Mouse (Mus musculus) forebrain, embryonic 16.5 days (tissue): ENCODE results near the gene Tacr2. TPM values are rescaled to one million over a fixed set of nuclear protein-coding genes. Genes with fewer than 3 reads are reported as not detected.

ENCODE experiments used
- ATAC-seq: fragments of 200-750 bp; cut with Nextera tagmentation; 2 replicates; pipeline ENCODE4 v1.8.0; 2017; ENCODE audit warnings: mild to moderate bottlenecking, moderate library complexity
- H3K27ac ChIP-seq: fragments of 300-500 bp; sonication (generic); 2 replicates; pipeline ENCODE4 v1.5.1; 2014; ENCODE audit warnings: low read length, control low read depth
- H3K27me3 ChIP-seq: fragments of 300-500 bp; sonication (generic); replicated peaks from 2 replicates; pipeline ENCODE4 v1.6.1; 2014; ENCODE audit warnings: low read length; ENCODE audit not compliant: control insufficient read depth, insufficient read depth
- H3K36me3 ChIP-seq: fragments of 300-500 bp; sonication (generic); 2 replicates; pipeline ENCODE4 v1.6.1; 2014; ENCODE audit not compliant: control insufficient read depth, insufficient read depth
- H3K4me1 ChIP-seq: fragments of 300-500 bp; sonication (generic); replicated peaks from 2 replicates; pipeline ENCODE4 v1.6.1; 2014; ENCODE audit warnings: low read length; ENCODE audit not compliant: control insufficient read depth, insufficient read depth
- H3K4me2 ChIP-seq: fragments of 300-500 bp; sonication (generic); 2 replicates; pipeline ENCODE4 v1.6.1; 2014; ENCODE audit warnings: mild to moderate bottlenecking, low read length, control low read depth
- H3K4me3 ChIP-seq: fragments of 300-500 bp; sonication (generic); replicated peaks from 2 replicates; pipeline ENCODE4 v1.5.1; 2014; ENCODE audit warnings: mild to moderate bottlenecking, low read length, control low read depth
- H3K9ac ChIP-seq: fragments of 300-500 bp; sonication (generic); replicated peaks from 2 replicates; pipeline ENCODE4 v1.6.1; 2014; ENCODE audit warnings: low read depth, low read length, control low read depth
- H3K9me3 ChIP-seq: fragments of 300-500 bp; sonication (generic); 2 replicates; pipeline ENCODE4 v1.6.1; 2016; ENCODE audit warnings: low read length; ENCODE audit not compliant: control insufficient read depth
- WGBS: fragments of 180-500 bp; shearing (Covaris S2); extraction: QIAGEN DNeasy Blood & Tissue Kit; methylation state at CpG from one replicate; pipeline ENCODE4 v1.1.7; 2014; 5-methylcytosine and 5-hydroxymethylcytosine counted together
- polyA plus RNA-seq: library from polyadenylated mRNA; unstranded; fragments of >200 nt; fragmentation: Nextera tagmentation; extraction: Ambion mirVana; gene quantifications from 2 replicates; pipeline ENCODE4 v1.2.1, GENCODE M21; 2015

The Tacr2 gene
- polyA plus RNA-seq, 1 experiment from 2014 or later, result not detected

DNA sequence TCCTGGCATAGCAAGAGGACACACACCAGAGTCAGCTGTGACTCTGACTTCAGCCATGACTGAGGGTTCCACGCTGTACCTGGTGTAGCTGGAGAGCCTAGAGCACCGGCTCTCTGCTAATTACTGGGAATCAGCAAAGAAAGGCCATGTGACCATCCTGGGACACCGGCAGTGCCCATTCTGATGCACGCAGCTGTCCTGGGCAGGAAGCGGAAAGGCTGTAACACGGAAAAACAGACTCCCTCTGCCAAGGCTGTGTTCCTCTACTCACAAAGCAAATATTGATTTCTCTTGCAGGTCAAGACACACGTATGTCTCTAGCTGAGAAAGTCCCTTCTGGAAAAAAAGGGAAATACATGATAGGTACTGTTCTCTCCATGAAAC, 33.5 kb upstream of the Tacr2 start:
- Histone ChIP-seq H3K4me1 (no peaks in the 10 kb centered on the region), H3K9me3 (no peaks in the 10 kb centered on the region), H3K27me3 (no peaks in the 10 kb centered on the region), H3K27ac (no peak overlapping the region), H3K36me3 (no peaks in the 10 kb centered on the region), H3K4me2 (no peak overlapping the region), H3K9ac (no peak overlapping the region), H3K4me3 (no peak overlapping the region)
- ATAC-seq, result no peak
- WGBS, result 68% methylated on average over 7 of the region's 7 CpGs

DNA sequence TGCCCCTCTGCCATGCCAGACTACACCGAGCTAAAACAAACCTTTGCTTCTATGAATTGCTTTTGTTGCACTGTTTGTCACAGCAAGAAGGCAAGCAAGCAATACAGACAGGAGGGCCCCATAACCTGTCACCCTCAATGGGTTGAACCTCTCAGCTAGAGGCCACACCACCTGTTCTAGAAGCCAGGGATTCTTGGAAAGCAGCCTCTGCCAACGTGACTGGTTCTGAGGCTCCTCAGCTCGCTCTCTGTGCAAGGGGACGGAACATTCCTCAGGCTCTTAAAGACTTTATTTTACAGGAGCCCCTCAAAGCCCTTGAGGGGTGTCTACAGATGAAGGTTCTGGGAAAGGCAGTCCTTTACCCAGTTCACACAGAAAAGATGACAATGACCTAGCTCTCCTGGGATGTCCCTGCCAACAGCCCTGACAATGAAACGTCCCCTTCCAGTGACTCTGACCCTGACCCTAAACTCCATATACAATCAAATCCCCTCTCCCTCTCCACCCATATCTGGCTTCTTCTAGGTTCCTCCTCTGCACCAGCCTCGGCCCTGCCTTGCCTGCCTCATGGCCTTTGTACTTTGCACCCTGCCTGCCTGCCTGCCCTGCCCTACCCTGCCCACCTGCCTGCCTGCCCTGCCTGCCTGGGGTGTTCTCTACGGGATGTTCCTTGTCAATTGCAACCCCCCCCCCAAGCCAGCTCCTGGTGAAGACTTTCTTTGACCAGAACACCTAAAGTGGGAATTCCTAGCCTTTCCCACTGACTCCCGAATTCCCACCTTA, 31.3 kb upstream of the Tacr2 start:
- ATAC-seq, result no peak
- H3K9ac ChIP-seq, result no peak overlapping the region
- no peaks in the 10 kb centered on the region for H3K27me3 ChIP-seq
- H3K9me3 ChIP-seq, result no peaks in the 10 kb centered on the region
- H3K4me3 ChIP-seq, result no peak overlapping the region
- no peaks in the 10 kb centered on the region for H3K4me1 ChIP-seq
- H3K4me2 ChIP-seq, result no peak overlapping the region
- H3K27ac ChIP-seq, result no peak overlapping the region
- H3K36me3 ChIP-seq, result no peaks in the 10 kb centered on the region
- WGBS, result 73% methylated on average over 8 of the region's 8 CpGs

DNA sequence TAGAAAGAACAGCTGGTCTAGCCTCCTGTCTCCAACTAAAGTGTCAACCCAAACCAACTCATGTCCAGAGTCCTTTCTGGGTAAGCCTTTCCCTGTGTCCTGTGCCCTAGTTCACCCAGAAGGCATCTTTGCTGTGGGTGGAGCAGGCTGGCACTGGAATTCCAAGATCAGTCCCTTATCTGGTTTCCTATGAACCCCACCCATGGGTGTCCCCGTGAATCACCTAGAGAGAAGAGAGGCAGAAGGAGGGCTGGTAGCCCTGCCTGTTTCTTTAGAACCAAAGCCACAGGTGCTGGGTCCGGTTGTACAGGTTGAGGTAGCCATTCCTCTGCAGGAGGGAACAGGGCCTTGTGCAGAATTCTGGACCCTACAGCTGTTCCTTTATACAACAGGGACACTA, 30.6 kb upstream of the Tacr2 start:
- Histone ChIP-seq H3K4me2 (no peak overlapping the region), H3K9ac (no peak overlapping the region), H3K9me3 (no peaks in the 10 kb centered on the region), H3K4me1 (no peaks in the 10 kb centered on the region), H3K36me3 (no peaks in the 10 kb centered on the region), H3K4me3 (no peak overlapping the region), H3K27ac (no peak overlapping the region), H3K27me3 (no peaks in the 10 kb centered on the region)
- ATAC-seq, result no peak
- 97% methylated on average over 2 of the region's 2 CpGs for WGBS

DNA sequence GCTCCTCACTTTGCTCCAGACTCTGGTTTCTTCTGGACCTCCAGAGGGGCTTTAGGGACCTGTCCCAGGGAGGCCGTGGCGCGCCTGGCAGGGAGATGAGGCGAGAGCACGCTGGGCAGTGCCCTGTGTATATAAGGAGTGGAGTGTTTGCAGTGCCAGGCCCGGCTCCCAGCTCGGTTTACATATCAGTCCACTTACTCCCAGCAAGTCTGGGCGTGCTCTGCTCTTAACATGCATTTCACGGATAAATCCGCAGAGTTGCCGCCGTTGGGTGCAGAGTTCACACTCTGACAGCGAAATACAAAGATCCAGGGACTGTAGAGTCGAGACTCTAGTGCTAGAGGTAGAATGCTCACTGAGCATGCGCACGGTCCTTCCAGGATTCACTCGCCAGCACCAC, 29.5 kb upstream of the Tacr2 start:
- no peaks in the 10 kb centered on the region for H3K9me3 ChIP-seq
- no peak overlapping the region for H3K9ac ChIP-seq
- ATAC-seq, result no peak
- H3K27ac ChIP-seq, result no peak overlapping the region
- H3K27me3 ChIP-seq, result no peaks in the 10 kb centered on the region
- H3K4me3 ChIP-seq, result no peak overlapping the region
- H3K4me2 ChIP-seq, result no peak overlapping the region
- no peaks in the 10 kb centered on the region for H3K4me1 ChIP-seq
- no peaks in the 10 kb centered on the region for H3K36me3 ChIP-seq
- 83% methylated on average over 17 of the region's 17 CpGs for WGBS

DNA sequence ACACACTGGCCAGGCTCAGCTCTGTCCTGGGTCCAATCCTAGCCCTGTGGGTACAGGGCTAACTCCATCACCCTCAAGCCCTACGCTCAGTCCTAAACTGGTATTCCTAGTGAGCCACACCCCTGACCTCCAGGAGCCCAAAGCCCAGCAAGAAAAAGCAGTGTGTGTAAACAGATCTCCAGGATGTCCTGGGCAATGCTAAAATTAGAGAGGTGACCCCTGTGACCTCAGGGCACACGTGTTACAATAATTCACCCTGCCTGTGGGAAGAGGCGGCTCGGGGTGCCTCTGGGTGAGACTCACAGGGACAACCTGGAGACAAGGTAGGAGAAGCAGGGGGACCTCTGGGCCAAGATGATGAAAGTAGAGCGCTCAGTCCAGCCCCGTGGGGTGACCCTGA, 28.0 kb upstream of the Tacr2 start:
- no peaks in the 10 kb centered on the region for H3K36me3 ChIP-seq
- H3K4me1 ChIP-seq, result no peaks in the 10 kb centered on the region
- H3K9me3 ChIP-seq, result no peaks in the 10 kb centered on the region
- H3K27me3 ChIP-seq, result no peaks in the 10 kb centered on the region
- 80% methylated on average over 6 of the region's 6 CpGs for WGBS
- no peak overlapping the region for H3K4me3 ChIP-seq
- no peak for ATAC-seq
- H3K9ac ChIP-seq, result no peak overlapping the region
- no peak overlapping the region for H3K4me2 ChIP-seq
- H3K27ac ChIP-seq, result no peak overlapping the region

DNA sequence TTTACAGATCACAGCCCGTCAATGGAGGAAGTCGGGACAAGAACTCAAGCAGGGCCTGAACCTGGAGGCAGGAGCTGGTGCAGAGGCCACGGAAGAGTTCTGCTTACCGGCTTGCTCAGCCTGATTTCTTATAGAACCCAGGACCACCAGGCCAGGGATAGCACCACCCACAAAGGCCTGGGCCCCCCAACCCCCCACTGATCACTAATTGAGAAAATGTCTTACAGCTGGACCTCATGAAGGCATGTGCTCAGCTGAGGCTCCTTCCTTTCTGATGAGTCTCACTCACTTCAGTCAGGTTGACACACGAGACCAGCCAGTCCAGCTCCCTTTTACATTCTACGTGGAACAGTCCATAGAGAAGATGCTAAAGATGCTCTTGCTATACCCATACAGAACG, 26.4 kb upstream of the Tacr2 start:
- Histone ChIP-seq H3K9ac (no peak overlapping the region), H3K36me3 (no peaks in the 10 kb centered on the region), H3K9me3 (no peaks in the 10 kb centered on the region), H3K4me2 (no peak overlapping the region), H3K4me1 (peaks cover 7% of the 10 kb centered on the region), H3K27ac (no peak overlapping the region), H3K27me3 (no peaks in the 10 kb centered on the region), H3K4me3 (no peak overlapping the region)
- WGBS, result 76% methylated on average over 7 of the region's 7 CpGs
- ATAC-seq, result no peak

DNA sequence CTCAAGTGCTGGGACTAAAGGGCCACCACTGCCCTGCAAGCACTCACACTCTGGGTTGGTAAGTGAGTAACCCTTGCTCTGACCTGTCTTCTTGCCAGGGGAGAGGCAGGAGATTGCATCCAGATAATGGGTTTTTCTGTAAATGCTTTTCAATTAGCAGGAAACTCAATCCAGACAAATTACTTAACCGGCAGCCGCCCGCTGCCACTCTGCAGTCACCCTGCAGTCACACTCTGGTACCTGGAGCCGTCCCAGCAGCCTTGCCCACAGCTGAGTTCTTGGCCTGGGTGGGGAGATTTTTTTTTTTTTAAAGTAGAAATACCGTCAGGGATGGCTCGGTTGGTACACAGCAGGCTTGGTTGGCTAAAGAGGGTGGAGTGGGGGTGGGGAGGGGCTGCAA, 24.1 kb upstream of the Tacr2 start:
- peaks cover 10% of the 10 kb centered on the region for H3K4me1 ChIP-seq
- H3K9ac ChIP-seq, result no peak overlapping the region
- H3K4me3 ChIP-seq, result no peak overlapping the region
- no peak overlapping the region for H3K4me2 ChIP-seq
- no peaks in the 10 kb centered on the region for H3K9me3 ChIP-seq
- 39% methylated on average over 6 of the region's 6 CpGs for WGBS
- no peak for ATAC-seq
- no peaks in the 10 kb centered on the region for H3K36me3 ChIP-seq
- H3K27ac ChIP-seq, result no peak overlapping the region
- no peaks in the 10 kb centered on the region; the same call in 1 of the 2 replicates for H3K27me3 ChIP-seq

DNA sequence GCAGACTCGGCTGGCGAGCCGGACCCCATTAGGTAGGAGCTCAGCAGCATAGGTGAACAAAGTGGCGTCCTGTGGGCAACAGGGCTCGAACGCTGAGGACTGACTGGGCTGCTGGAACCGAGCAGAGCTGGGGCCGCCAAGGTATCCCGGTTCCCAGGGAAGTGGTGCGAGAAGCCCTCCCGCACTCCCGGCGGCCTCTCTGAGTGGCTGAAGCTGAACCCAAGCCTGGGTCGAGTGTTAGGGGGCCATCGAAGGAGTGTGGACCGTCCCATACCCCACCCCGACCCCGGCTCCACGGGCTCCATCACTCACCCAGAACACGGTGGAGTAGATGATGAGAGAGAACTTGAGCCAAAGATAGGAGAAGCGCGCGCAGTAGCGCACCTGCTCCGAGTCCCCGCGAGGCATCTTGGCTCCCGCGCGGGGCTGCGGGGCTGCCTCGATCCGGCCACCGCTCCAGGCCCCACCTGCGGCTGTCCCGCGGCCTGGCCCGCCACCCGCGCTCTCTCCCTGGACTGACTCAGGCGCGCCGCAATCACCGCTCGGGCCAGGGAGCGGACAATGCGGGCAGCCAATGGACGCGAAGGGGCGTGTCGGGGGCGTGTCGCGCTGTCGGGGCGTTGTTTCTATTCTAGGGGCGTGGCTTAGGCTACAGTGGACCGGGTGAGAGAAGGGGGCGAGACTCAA, 21.4 kb upstream of the Tacr2 start, which contains the start of gene Tspan15:
Gene Tspan15 (minus strand): TSS at position 544 of the 687 bp plus-strand sequence.
- peak; percentile 97 for ATAC-seq
- no peaks in the 10 kb centered on the region; the same call in 1 of the 2 replicates for H3K27me3 ChIP-seq
- under 1% methylated on average over 57 of the region's 59 CpGs for WGBS
- H3K36me3 ChIP-seq, result no peaks in the 10 kb centered on the region
- H3K9ac ChIP-seq, result peak within 1 kb of the TSS; percentile 63
- H3K4me2 ChIP-seq, result peak within 1 kb of the TSS; percentile 99
- H3K4me1 ChIP-seq, result peaks cover 10% of the 10 kb centered on the region
- H3K9me3 ChIP-seq, result no peaks in the 10 kb centered on the region
- no peak within 1 kb of the TSS for H3K27ac ChIP-seq
- H3K4me3 ChIP-seq, result peak within 1 kb of the TSS; percentile 71

DNA sequence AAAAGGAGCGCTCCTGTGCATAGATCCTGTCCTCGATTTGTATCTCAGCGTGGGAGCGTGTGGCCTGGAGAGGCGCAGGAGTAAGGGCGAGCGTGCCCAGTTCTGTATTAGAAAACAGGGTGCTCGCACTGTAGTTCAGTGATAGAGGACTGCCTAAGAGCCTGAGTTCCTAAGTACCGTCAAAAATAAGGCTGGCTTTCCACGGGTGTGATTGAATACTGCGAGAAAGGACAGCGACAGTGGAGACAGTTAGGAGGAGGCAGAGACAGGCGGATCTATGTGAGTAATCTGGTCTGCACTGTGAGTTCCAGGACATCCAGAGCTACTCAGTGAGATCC, 20.9 kb upstream of the Tacr2 start:
- H3K27me3 ChIP-seq, result no peaks in the 10 kb centered on the region; the same call in 1 of the 2 replicates
- H3K9me3 ChIP-seq, result no peaks in the 10 kb centered on the region
- peak overlapping the region; percentile 71 for H3K4me3 ChIP-seq
- peaks cover 10% of the 10 kb centered on the region for H3K4me1 ChIP-seq
- H3K27ac ChIP-seq, result no peak overlapping the region
- H3K9ac ChIP-seq, result peak overlapping the region; percentile 63
- H3K36me3 ChIP-seq, result no peaks in the 10 kb centered on the region
- 2% methylated on average over 13 of the region's 13 CpGs for WGBS
- no peak for ATAC-seq
- peak overlapping the region; percentile 99 for H3K4me2 ChIP-seq
